Mouse (Mus musculus): ENCODE data around the gene Ddx59. TPM values are rescaled to one million over a fixed set of nuclear protein-coding genes. Genes with fewer than 3 reads are reported as not detected.

The Ddx59 gene
- polyA plus RNA-seq, 2 experiments, result 12.3 to 18.4 TPM

- no peak for ATAC-seq (ENCODE audit: low FRiP score, low read depth)
Measured at GRCm38 (mm10) chr1:136430126-136430818, 15.2 kb downstream of the Ddx59 start.

DNA sequence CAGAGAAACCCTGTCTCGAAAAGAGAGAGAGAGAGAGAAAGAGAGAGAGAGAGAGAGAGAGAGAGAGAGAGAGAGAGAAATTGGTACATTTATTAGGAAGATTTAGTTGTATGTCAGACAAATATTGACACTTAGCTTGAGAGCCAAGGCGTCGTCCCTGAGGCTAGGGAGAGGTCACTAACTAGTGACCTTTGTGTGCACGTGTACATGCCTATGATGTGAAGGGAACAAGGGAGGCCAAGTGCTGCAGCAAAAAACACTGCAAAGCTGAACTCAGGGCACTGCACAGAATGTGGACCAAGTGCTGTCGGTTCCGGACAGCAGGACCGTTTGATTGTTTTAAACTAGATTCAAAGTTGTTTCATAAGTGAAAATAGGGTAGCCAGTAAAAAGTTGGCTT is 25.7 kb downstream of the Ddx59 start:
- Histone ChIP-seq H3K27ac (replicated peaks; ENCODE audit: low read depth, low read length) (no peak overlapping the region), H3K4me2 (replicated peaks; ENCODE audit: low read depth, low read length, severe bottlenecking) (no peak overlapping the region), H3K4me1 (ENCODE audit: control insufficient read depth, insufficient read depth, low read length) (no peaks in the 10 kb centered on the region), H3K36me3 (ENCODE audit: control insufficient read depth, insufficient read depth, low read length) (0 out of 2 replicates have a peak, but pooled peaks cover 11% of the 10 kb centered on the region), H3K27me3 (ENCODE audit: control insufficient read depth, insufficient read depth, low read length) (no peaks in the 10 kb centered on the region), H3K9me3 (ENCODE audit: control insufficient read depth, low read length) (no peaks in the 10 kb centered on the region), H3K9ac (ENCODE audit: low read depth, low read length, severe bottlenecking) (no peak overlapping the region), H3K4me3 (replicated peaks; ENCODE audit: low read length) (no peak overlapping the region)
- ATAC-seq (ENCODE audit: low FRiP score, low read depth), result no peak
- no peak for DNase-seq (ENCODE audit: low spot score)
- no peak for TF ChIP-seq POLR2A (IDR thresholded peaks at IDR 0.05; ENCODE audit: borderline replicate concordance, extremely low read depth, insufficient read depth, insufficient read length)
- WGBS, result 85% methylated on average over 7 of the region's 7 CpGs

More at GRCm38 (mm10) chr1:136430126-136430818, 15.2 kb downstream of the Ddx59 start:
- 41% methylated on average over 7 of the region's 7 CpGs for WGBS
- Histone ChIP-seq H3K36me3 (ENCODE audit: control insufficient read depth, insufficient read depth, low read length) (peaks cover 31% of the 10 kb centered on the region), H3K27me3 (ENCODE audit: control insufficient read depth, insufficient read depth, low read length) (no peaks in the 10 kb centered on the region), H3K4me3 (replicated peaks; ENCODE audit: low read length) (no peak overlapping the region), H3K9ac (ENCODE audit: low read depth, low read length, severe bottlenecking) (no peak overlapping the region), H3K4me1 (ENCODE audit: control insufficient read depth, insufficient read depth, low read length) (0 out of 2 replicates have a peak, but pooled peaks cover 3% of the 10 kb centered on the region), H3K27ac (replicated peaks; ENCODE audit: low read depth, low read length) (no peak overlapping the region), H3K4me2 (replicated peaks; ENCODE audit: low read depth, low read length, severe bottlenecking) (no peak overlapping the region), H3K9me3 (ENCODE audit: control insufficient read depth, low read length) (no peaks in the 10 kb centered on the region)
- no peak for DNase-seq (ENCODE audit: low spot score)
- no peak for TF ChIP-seq POLR2A (IDR thresholded peaks at IDR 0.05; ENCODE audit: borderline replicate concordance, extremely low read depth, insufficient read depth, insufficient read length)

GRCm38 (mm10) chr1:136442809-136443208 is 27.7 kb downstream of the Ddx59 start:
- TF ChIP-seq POLR2A (IDR thresholded peaks at IDR 0.05; ENCODE audit: borderline replicate concordance, extremely low read depth, insufficient read depth, insufficient read length), result no peak
- 64% methylated on average over 9 of the region's 9 CpGs for WGBS
- 0 out of 2 replicates have a peak, but pooled peaks cover 6% of the 10 kb centered on the region for H3K36me3 ChIP-seq (ENCODE audit: control insufficient read depth, insufficient read depth, low read length)
- H3K9ac ChIP-seq (ENCODE audit: low read depth, low read length, severe bottlenecking), result no peak overlapping the region
- no peaks in the 10 kb centered on the region for H3K27me3 ChIP-seq (ENCODE audit: control insufficient read depth, insufficient read depth, low read length)
- H3K9me3 ChIP-seq (ENCODE audit: control insufficient read depth, low read length), result no peaks in the 10 kb centered on the region
- no peak overlapping the region for H3K27ac ChIP-seq (replicated peaks; ENCODE audit: low read depth, low read length)
- H3K4me3 ChIP-seq (replicated peaks; ENCODE audit: low read length), result no peak overlapping the region
- DNase-seq (ENCODE audit: low spot score), result no peak
- H3K4me2 ChIP-seq (replicated peaks; ENCODE audit: low read depth, low read length, severe bottlenecking), result no peak overlapping the region
- ATAC-seq (ENCODE audit: low FRiP score, low read depth), result no peak
- no peaks in the 10 kb centered on the region for H3K4me1 ChIP-seq (ENCODE audit: control insufficient read depth, insufficient read depth, low read length)

DNA sequence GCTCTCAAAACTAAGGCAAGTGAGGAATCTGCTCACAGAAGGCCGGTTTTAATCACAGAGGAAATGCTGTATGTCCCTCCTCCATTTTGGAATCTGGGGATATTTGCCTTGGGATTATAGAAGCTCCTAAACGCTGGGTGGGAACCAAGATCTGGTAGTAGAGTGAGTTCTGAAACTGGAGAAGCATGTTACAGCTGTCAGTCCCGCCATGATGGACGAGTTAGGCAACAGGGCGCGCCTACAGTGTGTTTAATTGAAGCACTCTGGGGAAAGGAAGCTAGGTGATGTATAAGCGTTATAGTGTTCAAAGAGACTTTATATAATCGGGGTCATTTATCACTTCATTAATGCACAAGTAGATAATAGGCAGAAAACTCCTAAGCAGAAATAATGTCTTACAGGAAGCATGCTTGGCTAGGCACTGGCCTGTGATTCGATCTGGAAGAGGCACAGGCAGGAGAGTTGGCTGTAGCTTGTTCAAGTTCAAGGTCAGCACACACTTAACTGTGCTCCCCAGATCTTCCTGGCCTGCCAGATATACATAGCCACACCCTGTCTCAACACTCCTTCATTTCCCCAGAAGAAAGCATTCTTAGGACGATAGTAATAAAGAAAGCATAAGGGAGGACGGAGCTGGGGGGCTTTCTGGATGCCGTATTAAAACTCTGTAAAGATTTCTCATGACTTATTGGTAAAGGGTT is 29.6 kb downstream of the Ddx59 start:
- ATAC-seq (ENCODE audit: low FRiP score, low read depth) (no peak), DNase-seq (ENCODE audit: low spot score) (no peak)
- Histone ChIP-seq H3K4me2 (replicated peaks; ENCODE audit: low read depth, low read length, severe bottlenecking) (no peak overlapping the region), H3K4me3 (replicated peaks; ENCODE audit: low read length) (no peak overlapping the region), H3K4me1 (ENCODE audit: control insufficient read depth, insufficient read depth, low read length) (no peaks in the 10 kb centered on the region), H3K27ac (replicated peaks; ENCODE audit: low read depth, low read length) (no peak overlapping the region), H3K9me3 (ENCODE audit: control insufficient read depth, low read length) (no peaks in the 10 kb centered on the region), H3K27me3 (ENCODE audit: control insufficient read depth, insufficient read depth, low read length) (no peaks in the 10 kb centered on the region), H3K9ac (ENCODE audit: low read depth, low read length, severe bottlenecking) (no peak overlapping the region), H3K36me3 (ENCODE audit: control insufficient read depth, insufficient read depth, low read length) (0 out of 2 replicates have a peak, but pooled peaks cover 6% of the 10 kb centered on the region)
- TF ChIP-seq POLR2A (IDR thresholded peaks at IDR 0.05; ENCODE audit: borderline replicate concordance, extremely low read depth, insufficient read depth, insufficient read length), result no peak
- WGBS, result 83% methylated on average over 12 of the region's 12 CpGs

DNA sequence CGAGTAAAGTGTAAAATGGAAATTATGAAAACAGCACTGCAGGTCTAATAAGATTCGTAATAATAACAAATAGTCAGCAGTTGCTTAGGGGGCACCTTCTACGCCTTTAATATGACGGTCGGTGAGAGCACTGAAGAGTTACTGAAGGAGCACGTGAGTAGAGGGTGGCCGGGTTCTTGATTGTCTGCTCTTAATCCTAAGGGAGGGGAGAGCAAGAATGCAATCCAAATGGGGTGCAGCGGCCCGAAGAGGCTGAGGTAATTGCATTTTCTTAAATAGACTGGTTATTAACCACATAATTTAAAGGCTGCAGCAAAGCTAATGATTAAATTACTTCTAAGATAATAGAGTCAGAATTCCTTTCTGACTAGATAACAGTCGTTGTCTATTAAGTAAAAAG is 31.9 kb downstream of the Ddx59 start:
- 74% methylated on average over 10 of the region's 10 CpGs for WGBS
- no peaks in the 10 kb centered on the region for H3K4me1 ChIP-seq (ENCODE audit: control insufficient read depth, insufficient read depth, low read length)
- H3K27me3 ChIP-seq (ENCODE audit: control insufficient read depth, insufficient read depth, low read length), result no peaks in the 10 kb centered on the region
- H3K9ac ChIP-seq (ENCODE audit: low read depth, low read length, severe bottlenecking), result no peak overlapping the region
- H3K4me3 ChIP-seq (replicated peaks; ENCODE audit: low read length), result no peak overlapping the region
- no peak overlapping the region for H3K4me2 ChIP-seq (replicated peaks; ENCODE audit: low read depth, low read length, severe bottlenecking)
- DNase-seq (ENCODE audit: low spot score) (no peak), ATAC-seq (ENCODE audit: low FRiP score, low read depth) (no peak)
- no peaks in the 10 kb centered on the region for H3K9me3 ChIP-seq (ENCODE audit: control insufficient read depth, low read length)
- TF ChIP-seq POLR2A (IDR thresholded peaks at IDR 0.05; ENCODE audit: borderline replicate concordance, extremely low read depth, insufficient read depth, insufficient read length), result no peak
- no peaks in the 10 kb centered on the region for H3K36me3 ChIP-seq (ENCODE audit: control insufficient read depth, insufficient read depth, low read length)
- no peak overlapping the region for H3K27ac ChIP-seq (replicated peaks; ENCODE audit: low read depth, low read length)
